Mouse (Mus musculus): ENCODE data around the gene Slc12a5. TPM values are rescaled to one million over a fixed set of nuclear protein-coding genes. Genes with fewer than 3 reads are reported as not detected.

Slc12a5 gene
- polyA plus RNA-seq, 1 experiment from 2014 or later, result 0.97 TPM

- Histone ChIP-seq H3K4me2 (replicated peaks) (no peak overlapping the region), H3K9ac (no peak overlapping the region), H3K4me1 (replicated peaks) (peaks cover 19% of the 10 kb centered on the region; the same call in 1 of the 2 replicates), H3K36me3 (no peaks in the 10 kb centered on the region), H3K9me3 (no peaks in the 10 kb centered on the region), H3K27ac (no peak overlapping the region), H3K27me3 (replicated peaks) (peaks cover 59% of the 10 kb centered on the region), H3K4me3 (replicated peaks) (no peak overlapping the region)
- WGBS, result 82% methylated on average over 4 of the region's 4 CpGs
- no peak for ATAC-seq
Measured at GRCm38 (mm10) chr2:164951745-164952144, 8.9 kb upstream of the Slc12a5 start.

- H3K27ac ChIP-seq, result no peak overlapping the region
- peaks cover 19% of the 10 kb centered on the region; the same call in 1 of the 2 replicates for H3K4me1 ChIP-seq (replicated peaks)
- H3K4me2 ChIP-seq (replicated peaks), result no peak overlapping the region
- H3K9ac ChIP-seq, result no peak overlapping the region
- H3K36me3 ChIP-seq, result no peaks in the 10 kb centered on the region
- H3K4me3 ChIP-seq (replicated peaks), result no peak overlapping the region
- 37% methylated on average over 13 of the region's 13 CpGs for WGBS
- no peak for ATAC-seq
- H3K27me3 ChIP-seq (replicated peaks), result peaks cover 54% of the 10 kb centered on the region
- H3K9me3 ChIP-seq, result no peaks in the 10 kb centered on the region
Measured at GRCm38 (mm10) chr2:164952448-164952847, 8.2 kb upstream of the Slc12a5 start.

GRCm38 (mm10) chr2:164953224-164953623 is 7.4 kb upstream of the Slc12a5 start:
- H3K4me1 ChIP-seq (replicated peaks), result peaks cover 17% of the 10 kb centered on the region; the same call in 1 of the 2 replicates
- H3K4me2 ChIP-seq (replicated peaks), result peak overlapping the region; percentile 43
- H3K9me3 ChIP-seq, result no peaks in the 10 kb centered on the region
- H3K27me3 ChIP-seq (replicated peaks), result peaks cover 46% of the 10 kb centered on the region
- peak; percentile 88 for ATAC-seq
- H3K36me3 ChIP-seq, result no peaks in the 10 kb centered on the region
- H3K4me3 ChIP-seq (replicated peaks), result no peak overlapping the region
- H3K9ac ChIP-seq, result no peak overlapping the region
- no peak overlapping the region for H3K27ac ChIP-seq
- 2% methylated on average over 21 of the region's 21 CpGs for WGBS

- no peak overlapping the region for H3K9ac ChIP-seq
- no peak overlapping the region for H3K4me3 ChIP-seq (replicated peaks)
- H3K27ac ChIP-seq, result no peak overlapping the region
- H3K4me2 ChIP-seq (replicated peaks), result no peak overlapping the region
- peaks cover 21% of the 10 kb centered on the region for H3K27me3 ChIP-seq (replicated peaks)
- 70% methylated on average over 4 of the region's 4 CpGs for WGBS
- H3K36me3 ChIP-seq, result no peaks in the 10 kb centered on the region
- no peak for ATAC-seq
- H3K4me1 ChIP-seq (replicated peaks), result peaks cover 8% of the 10 kb centered on the region
- no peaks in the 10 kb centered on the region for H3K9me3 ChIP-seq
Measured at GRCm38 (mm10) chr2:164955725-164956124, 4.9 kb upstream of the Slc12a5 start.

GRCm38 (mm10) chr2:164956195-164956594 is 4.4 kb upstream of the Slc12a5 start:
- Histone ChIP-seq H3K4me3 (replicated peaks) (no peak overlapping the region), H3K27ac (no peak overlapping the region), H3K4me2 (replicated peaks) (no peak overlapping the region), H3K27me3 (replicated peaks) (peaks cover 16% of the 10 kb centered on the region), H3K9ac (no peak overlapping the region), H3K36me3 (no peaks in the 10 kb centered on the region), H3K4me1 (replicated peaks) (peaks cover 11% of the 10 kb centered on the region), H3K9me3 (no peaks in the 10 kb centered on the region)
- ATAC-seq, result no peak
- 50% methylated on average over 5 of the region's 5 CpGs for WGBS

GRCm38 (mm10) chr2:164957548-164958315 is 2.9 kb upstream of the Slc12a5 start:
- 62% methylated on average over 9 of the region's 9 CpGs for WGBS
- no peak for ATAC-seq
- H3K9me3 ChIP-seq, result no peaks in the 10 kb centered on the region
- peaks cover 13% of the 10 kb centered on the region for H3K4me1 ChIP-seq (replicated peaks)
- peaks cover under 1% of the 10 kb centered on the region; the same call in 1 of the 2 replicates for H3K27me3 ChIP-seq (replicated peaks)
- no peaks in the 10 kb centered on the region for H3K36me3 ChIP-seq
- no peak overlapping the region for H3K9ac ChIP-seq
- H3K27ac ChIP-seq, result no peak overlapping the region
- no peak overlapping the region for H3K4me3 ChIP-seq (replicated peaks)
- H3K4me2 ChIP-seq (replicated peaks), result no peak overlapping the region

GRCm38 (mm10) chr2:164961506-164962182 is 1.0 kb downstream of the Slc12a5 start:
- Histone ChIP-seq H3K9ac (no peak overlapping the region), H3K27ac (no peak overlapping the region), H3K9me3 (no peaks in the 10 kb centered on the region), H3K27me3 (replicated peaks) (peaks cover 10% of the 10 kb centered on the region), H3K36me3 (no peaks in the 10 kb centered on the region), H3K4me1 (replicated peaks) (peaks cover 9% of the 10 kb centered on the region; the same call in 1 of the 2 replicates), H3K4me3 (replicated peaks) (no peak overlapping the region), H3K4me2 (replicated peaks) (peak overlapping the region; percentile 70)
- 11% methylated on average over 17 of the region's 17 CpGs for WGBS
- peak; percentile 30; the same call in 1 of the 2 replicates for ATAC-seq

GRCm38 (mm10) chr2:164962183-164962580 is 1.6 kb downstream of the Slc12a5 start:
- WGBS, result 47% methylated on average over 7 of the region's 7 CpGs
- H3K27ac ChIP-seq, result no peak overlapping the region
- no peaks in the 10 kb centered on the region for H3K9me3 ChIP-seq
- H3K4me3 ChIP-seq (replicated peaks), result no peak overlapping the region
- peaks cover 15% of the 10 kb centered on the region for H3K27me3 ChIP-seq (replicated peaks)
- no peak for ATAC-seq
- H3K36me3 ChIP-seq, result no peaks in the 10 kb centered on the region
- H3K4me1 ChIP-seq (replicated peaks), result peaks cover 9% of the 10 kb centered on the region; the same call in 1 of the 2 replicates
- H3K9ac ChIP-seq, result no peak overlapping the region
- no peak overlapping the region for H3K4me2 ChIP-seq (replicated peaks)

- H3K36me3 ChIP-seq, result no peaks in the 10 kb centered on the region
- no peaks in the 10 kb centered on the region for H3K9me3 ChIP-seq
- WGBS, result 52% methylated on average over 9 of the region's 9 CpGs
- no peak overlapping the region for H3K27ac ChIP-seq
- no peak for ATAC-seq
- no peak overlapping the region for H3K9ac ChIP-seq
- no peak overlapping the region for H3K4me3 ChIP-seq (replicated peaks)
- peaks cover 17% of the 10 kb centered on the region for H3K4me1 ChIP-seq (replicated peaks)
- H3K27me3 ChIP-seq (replicated peaks), result peaks cover 37% of the 10 kb centered on the region
- H3K4me2 ChIP-seq (replicated peaks), result no peak overlapping the region
Measured at GRCm38 (mm10) chr2:164964242-164964894, 3.8 kb downstream of the Slc12a5 start.

- H3K4me3 ChIP-seq (replicated peaks), result no peak overlapping the region
- H3K4me1 ChIP-seq (replicated peaks), result peaks cover 17% of the 10 kb centered on the region
- H3K9ac ChIP-seq, result no peak overlapping the region
- H3K9me3 ChIP-seq, result no peaks in the 10 kb centered on the region
- H3K27me3 ChIP-seq (replicated peaks), result peaks cover 43% of the 10 kb centered on the region
- H3K27ac ChIP-seq, result no peak overlapping the region
- WGBS, result 94% methylated on average over 1 of the region's 1 CpGs
- ATAC-seq, result no peak
- no peak overlapping the region for H3K4me2 ChIP-seq (replicated peaks)
- H3K36me3 ChIP-seq, result no peaks in the 10 kb centered on the region
Measured at GRCm38 (mm10) chr2:164964981-164965380, 4.4 kb downstream of the Slc12a5 start.

- Histone ChIP-seq H3K4me2 (replicated peaks) (no peak overlapping the region), H3K36me3 (no peaks in the 10 kb centered on the region), H3K27ac (no peak overlapping the region), H3K4me1 (replicated peaks) (peaks cover 18% of the 10 kb centered on the region), H3K4me3 (replicated peaks) (no peak overlapping the region), H3K27me3 (replicated peaks) (peaks cover 57% of the 10 kb centered on the region), H3K9ac (no peak overlapping the region), H3K9me3 (no peaks in the 10 kb centered on the region)
- 19% methylated on average over 8 of the region's 8 CpGs for WGBS
- no peak for ATAC-seq
Measured at GRCm38 (mm10) chr2:164966381-164966780, 5.8 kb downstream of the Slc12a5 start.

GRCm38 (mm10) chr2:164967193-164967592 is 6.6 kb downstream of the Slc12a5 start:
- 17% methylated on average over 6 of the region's 6 CpGs for WGBS

More at GRCm38 (mm10) chr2:164967193-164967592, 6.6 kb downstream of the Slc12a5 start:
- H3K9ac ChIP-seq, result no peak overlapping the region
- H3K27me3 ChIP-seq (replicated peaks), result peaks cover 64% of the 10 kb centered on the region
- no peak for ATAC-seq
- no peak overlapping the region for H3K4me3 ChIP-seq (replicated peaks)
- H3K36me3 ChIP-seq, result no peaks in the 10 kb centered on the region
- no peaks in the 10 kb centered on the region for H3K9me3 ChIP-seq
- peaks cover 17% of the 10 kb centered on the region for H3K4me1 ChIP-seq (replicated peaks)
- H3K27ac ChIP-seq, result no peak overlapping the region
- no peak overlapping the region for H3K4me2 ChIP-seq (replicated peaks)

All from intestine, embryonic 15.5 days (tissue).